Mouse (Mus musculus) brain, embryonic 14.5 days (tissue): ENCODE results near the gene Hist2h2aa2. TPM values are rescaled to one million over a fixed set of nuclear protein-coding genes. Genes with fewer than 3 reads are reported as not detected.
A peak's percentile ranks its signal among the peaks of the same experiment; 100 is the strongest.
"Not testable (repeated sequence)": the region's sequence is repeated elsewhere in the genome, so short reads cannot be mapped to it uniquely, and the experiment has no call there.

Experiments
- DNase-seq: peaks from one replicate; pipeline ENCODE4 v3.0.0-alpha.2; 2011; ENCODE audit warnings: low read depth
- CTCF ChIP-seq: fragments of 200-500 bp; IDR thresholded peaks from 2 replicates; pipeline ENCODE4 v1.5.1; 2012; ENCODE audit warnings: inconsistent platforms, mild to moderate bottlenecking, moderate library complexity, borderline replicate concordance; ENCODE audit not compliant: insufficient read depth, insufficient read length; ENCODE audit errors: extremely low read depth
- POLR2A ChIP-seq: fragments of 200-500 bp; IDR thresholded peaks from 2 replicates; pipeline ENCODE4 v1.6.1; 2012; ENCODE audit warnings: mild to moderate bottlenecking, inconsistent platforms, borderline replicate concordance; ENCODE audit not compliant: poor library complexity, insufficient read depth, insufficient read length, severe bottlenecking; ENCODE audit errors: extremely low read depth
- polyA plus RNA-seq: library from polyadenylated mRNA; depleted of rRNA; stranded (reverse); fragments of >200 nt; gene quantifications from 2 replicates; pipeline ENCODE4 v1.2.3, GENCODE M21; 2012

Gene Hist2h2aa2
- polyA plus RNA-seq, 1 experiment: 7.9 TPM

DNA sequence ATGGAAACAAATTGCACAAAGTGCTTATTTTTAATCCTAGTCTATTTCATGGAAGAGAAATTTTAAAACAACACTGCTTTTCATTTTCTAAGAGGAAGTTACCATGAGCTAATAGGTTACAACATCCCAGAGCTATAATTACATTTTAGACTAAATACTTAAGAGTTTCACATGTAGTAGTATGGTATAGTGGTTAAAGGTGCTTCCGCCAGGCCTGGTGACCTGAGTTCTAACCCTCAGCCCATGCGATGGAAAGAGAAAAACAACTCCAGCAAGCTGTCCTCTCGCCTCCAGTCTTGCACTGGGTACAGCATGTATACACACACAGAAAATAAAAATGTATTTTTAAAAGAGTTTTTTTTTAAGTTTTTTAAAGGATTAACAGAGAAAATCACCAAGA lies 11.7 kb upstream of the Hist2h2aa2 start:
- DNase-seq: no peak
- no peak for TF ChIP-seq POLR2A
- TF ChIP-seq CTCF: no peak

- TF ChIP-seq CTCF (no peak), POLR2A (no peak)
- no peak for DNase-seq
These were observed 10.8 kb upstream of the Hist2h2aa2 start for GRCm38 (mm10) chr3:96250890-96251289.

DNA sequence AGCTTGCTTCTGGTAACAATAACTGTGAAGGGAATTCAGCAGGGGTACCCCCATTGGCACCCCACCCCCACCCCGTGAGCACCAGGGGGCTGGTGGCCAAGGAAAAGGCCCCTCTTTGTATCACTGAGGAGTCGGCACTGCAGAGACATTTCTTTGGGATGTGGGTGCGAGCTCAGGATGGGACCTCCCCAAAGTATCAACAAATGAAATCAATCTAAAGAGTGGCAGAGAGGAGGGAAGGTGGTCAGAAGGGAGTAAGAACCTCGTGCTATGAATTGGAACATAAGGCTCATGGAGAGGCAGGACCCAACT lies 8.9 kb upstream of the Hist2h2aa2 start:
- TF ChIP-seq POLR2A (no peak), CTCF (no peak)
- no peak for DNase-seq

- TF ChIP-seq CTCF (no peak), POLR2A (no peak)
- DNase-seq: no peak
These were observed 8.3 kb upstream of the Hist2h2aa2 start for GRCm38 (mm10) chr3:96248141-96249033.

GRCm38 (mm10) chr3:96247356-96248140 lies 7.5 kb upstream of the Hist2h2aa2 start:
- TF ChIP-seq POLR2A (no peak), CTCF (no peak)
- no peak for DNase-seq

DNA sequence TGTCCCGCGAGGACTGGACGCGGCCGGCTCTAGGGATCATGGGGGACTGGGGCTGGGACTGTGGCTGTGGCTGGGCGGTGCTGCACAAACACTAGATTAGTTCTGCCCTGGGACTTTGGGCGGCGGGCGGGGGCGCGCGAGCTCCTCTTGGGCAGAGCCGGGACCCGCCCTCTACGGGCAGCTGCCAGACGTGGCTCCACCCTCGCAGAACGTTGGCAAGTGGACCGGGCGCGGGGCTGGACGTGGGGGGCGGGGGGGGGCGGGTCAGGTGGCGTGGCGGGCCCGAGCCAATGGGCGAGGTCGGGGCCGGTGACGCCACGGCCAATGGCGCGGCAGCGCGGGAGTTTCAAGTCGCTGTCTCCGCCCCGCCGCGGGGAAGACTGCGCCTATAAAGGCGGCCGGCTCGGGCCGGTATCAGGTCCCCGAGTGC lies 6.4 kb upstream of the Hist2h2aa2 start, which contains the start of gene Hist2h3c1:
Gene Hist2h3c1, plus strand, starts transcription at position 259 of the 430 bp plus-strand sequence.
- DNase-seq: not testable (repeated sequence)

DNA sequence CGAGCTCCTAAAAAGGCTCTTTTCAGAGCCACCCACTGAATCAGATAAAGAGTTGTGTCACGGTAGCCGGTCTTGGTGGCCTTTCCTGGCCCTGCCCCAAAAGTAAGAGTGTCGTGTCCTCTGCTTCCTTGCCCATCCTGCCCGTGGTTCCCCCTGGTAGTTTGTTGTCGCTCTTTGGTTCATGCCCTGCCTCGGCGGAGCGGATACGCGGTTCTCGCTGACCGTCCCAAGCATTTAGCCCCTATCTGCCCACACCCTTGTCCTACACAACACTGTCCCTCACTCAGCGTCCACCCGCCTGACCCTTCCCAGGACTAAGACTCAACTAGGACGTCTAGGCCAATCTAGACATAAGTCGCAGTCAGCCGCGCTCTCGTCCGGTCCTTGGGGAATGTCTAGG lies 5.9 kb upstream of the Hist2h2aa2 start:
- DNase-seq: not testable (repeated sequence)

DNA sequence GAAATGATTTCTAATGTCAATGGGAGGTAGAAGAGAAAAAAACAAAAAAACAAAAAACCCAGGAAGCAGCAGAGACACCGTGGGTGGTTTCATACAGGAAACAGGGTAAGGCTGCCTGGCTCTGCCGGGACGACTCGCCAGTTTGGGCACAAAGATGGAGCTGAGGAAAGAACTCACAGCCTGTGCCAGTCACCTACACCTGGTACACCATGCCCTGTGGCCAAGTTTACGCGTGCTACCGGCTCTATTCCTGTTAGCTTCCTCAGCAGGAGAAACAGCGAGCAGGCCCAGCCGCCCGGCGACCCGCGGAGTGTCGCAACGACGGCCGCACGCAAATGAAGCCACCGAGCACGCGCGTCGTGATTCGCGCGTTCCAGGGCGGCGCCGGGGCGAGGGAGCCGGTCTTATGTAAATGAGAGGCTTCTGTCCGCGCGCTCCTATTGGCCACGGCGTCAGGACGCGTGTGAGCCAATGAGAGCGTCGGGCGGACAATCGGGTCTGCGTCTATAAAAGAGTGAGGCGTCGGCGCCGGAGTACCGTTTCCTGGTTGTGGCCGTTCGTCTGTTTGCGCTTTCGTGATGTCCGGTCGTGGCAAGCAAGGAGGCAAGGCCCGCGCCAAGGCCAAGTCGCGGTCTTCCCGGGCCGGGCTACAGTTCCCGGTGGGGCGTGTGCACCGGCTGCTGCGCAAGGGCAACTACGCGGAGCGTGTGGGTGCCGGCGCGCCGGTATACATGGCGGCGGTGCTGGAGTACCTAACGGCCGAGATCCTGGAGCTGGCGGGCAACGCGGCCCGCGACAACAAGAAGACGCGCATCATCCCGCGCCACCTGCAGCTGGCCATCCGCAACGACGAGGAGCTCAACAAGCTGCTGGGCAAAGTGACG lies 5.2 kb upstream of the Hist2h2aa2 start, which contains the start of gene Hist2h2aa1:
Gene Hist2h2aa1, plus strand, starts transcription at position 495 of the 884 bp plus-strand sequence.
- peak; percentile 87 for DNase-seq

- TF ChIP-seq CTCF (no peak), POLR2A (no peak)
- no peak for DNase-seq
These were observed 4.0 kb upstream of the Hist2h2aa2 start for GRCm38 (mm10) chr3:96243921-96244572.

GRCm38 (mm10) chr3:96240799-96241197 lies 722 bp upstream of the Hist2h2aa2 start:
- no peak for DNase-seq
- TF ChIP-seq POLR2A: no peak

- DNase-seq: not testable (repeated sequence)
These were observed 902 bp downstream of the Hist2h2aa2 start, which contains the start of gene Hist2h3c2 for GRCm38 (mm10) chr3:96238954-96239793. Gene Hist2h3c2, minus strand, starts transcription at chr3:96239127.
